Mouse (Mus musculus) adrenal gland, postnatal 14 days (tissue): ENCODE measurements around the gene Tnfsf18. TPM values are rescaled to one million over a fixed set of nuclear protein-coding genes. Genes with fewer than 3 reads are reported as not detected.

Experiments
- total RNA-seq: library from RNA; stranded (reverse); gene quantifications from 2 replicates; pipeline ENCODE4 v1.2.3, GENCODE M21; 2021

Tnfsf18 gene
- total RNA-seq, 1 experiment from 2014 or later = not detected

Other genes starting within 250 kb of the Tnfsf18 start
- 401 and 414 TPM in 2 replicates for gene Prdx6, start 243.4 kb upstream of the Tnfsf18 start, total RNA-seq
- gene Tnfsf4, start 99.2 kb upstream of the Tnfsf18 start, total RNA-seq = not detected in 2 replicates